Mouse (Mus musculus): ENCODE measurements around the gene Ntrk2. TPM values are rescaled to one million over a fixed set of nuclear protein-coding genes. Genes with fewer than 3 reads are reported as not detected.

Ntrk2 gene
- polyA plus RNA-seq, 1 experiment from 2014 or later: 51.5 TPM

Other genes starting within 250 kb of the Ntrk2 start
- gene Slc28a3, start 195.7 kb upstream of the Ntrk2 start, polyA plus RNA-seq (2014; fragmentation: Nextera tagmentation; extraction: Ambion mirVana): 0.08 TPM in 1 of 2 replicates, not detected in the other

Data from hindbrain, embryonic 11.5 days (tissue).